Mouse (Mus musculus): ENCODE results near the gene Zfp280c. TPM values are rescaled to one million over a fixed set of nuclear protein-coding genes. Genes with fewer than 3 reads are reported as not detected.
A peak's percentile ranks its signal among the peaks of the same experiment; 100 is the strongest.

Zfp280c gene
- total RNA-seq, 2 experiments from 2014 or later, result 3.3 to 5.6 TPM

- peak; percentile 100 for ATAC-seq (replicated peaks; ENCODE audit: low FRiP score, poor library complexity, severe bottlenecking)
These were observed 81.0 kb downstream of the Zfp280c start, which contains the start of gene Aifm1 for GRCm38 (mm10) chrX:48513166-48513807. TSS of gene Aifm1 (minus strand) at chrX:48513563.

GRCm38 (mm10) chrX:48493763-48494162 is 100.5 kb downstream of the Zfp280c start:
- no peak for ATAC-seq (replicated peaks; ENCODE audit: low FRiP score, poor library complexity, severe bottlenecking)

Other genes starting within 250 kb of the Zfp280c start
- gene Elf4, start 131.4 kb downstream of the Zfp280c start, total RNA-seq (2015; ENCODE audit: low replicate concordance), result 24.5 and 26.5 TPM in 2 replicates
- gene Elf4, start 131.4 kb downstream of the Zfp280c start, total RNA-seq (2017; ENCODE audit: low replicate concordance), result 2.9 and 6.3 TPM in 2 replicates
- gene Aifm1, start 80.9 kb downstream of the Zfp280c start, total RNA-seq (2015; ENCODE audit: low replicate concordance), result 14.6 and 16.3 TPM in 2 replicates
- 11.8 and 18.1 TPM in 2 replicates for gene Aifm1, start 80.9 kb downstream of the Zfp280c start, total RNA-seq (2017; ENCODE audit: low replicate concordance)
- not detected in 2 replicates for gene Rab33a, start 75.2 kb downstream of the Zfp280c start, total RNA-seq (2015; ENCODE audit: low replicate concordance)
- gene Rab33a, start 75.2 kb downstream of the Zfp280c start, total RNA-seq (2017; ENCODE audit: low replicate concordance), result not detected in 2 replicates
- gene Slc25a14, start 28.9 kb upstream of the Zfp280c start, total RNA-seq (2015; ENCODE audit: low replicate concordance), result 3.3 TPM in 1 of 2 replicates, not detected in the other
- 0.77 TPM in 1 of 2 replicates, not detected in the other for gene Slc25a14, start 28.9 kb upstream of the Zfp280c start, total RNA-seq (2017; ENCODE audit: low replicate concordance)
- not detected in 2 replicates for gene Gpr119, start 80.0 kb upstream of the Zfp280c start, total RNA-seq (2015; ENCODE audit: low replicate concordance)
- gene Gpr119, start 80.0 kb upstream of the Zfp280c start, total RNA-seq (2017; ENCODE audit: low replicate concordance), result not detected in 2 replicates
- 7.7 and 16.9 TPM in 2 replicates for gene Rbmx2, start 100.5 kb upstream of the Zfp280c start, total RNA-seq (2015; ENCODE audit: low replicate concordance)
- 6.7 and 8.2 TPM in 2 replicates for gene Rbmx2, start 100.5 kb upstream of the Zfp280c start, total RNA-seq (2017; ENCODE audit: low replicate concordance)